Mouse (Mus musculus) right cerebral cortex, postnatal 14 days (tissue): ENCODE measurements at regions not wholly inside any gene's neighbourhood (a gene's known extent, or its start where the extent isn't known, plus 50 kb on each side); places are given as distances from the start of the nearest gene placed in this dataset.
A peak's percentile ranks its signal among the peaks of the same experiment; 100 is the strongest.

ENCODE experiments used
- DNase-seq: peaks from one replicate; pipeline ENCODE4 v3.0.0; 2022

DNA sequence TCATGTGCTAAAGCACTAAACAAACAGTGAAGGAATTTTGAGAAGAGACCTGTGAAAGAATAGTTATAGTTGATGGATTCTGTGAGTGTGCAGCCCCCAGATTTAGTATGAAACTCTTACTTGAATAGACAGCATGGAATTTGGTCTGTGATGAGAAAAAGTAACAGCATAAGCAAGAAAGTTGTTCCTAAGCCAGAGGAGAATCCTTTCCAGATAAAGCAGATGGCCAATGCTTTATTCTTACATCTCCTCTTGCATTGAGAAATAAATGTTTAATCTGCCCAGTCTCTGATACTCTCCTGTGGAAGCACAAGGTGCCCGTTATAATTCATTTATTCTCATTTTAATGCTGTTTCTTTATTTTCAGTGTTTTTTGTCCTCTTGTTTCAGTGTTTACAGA, 263.5 kb downstream of the Tecrl start:
- DNase-seq: no peak

DNA sequence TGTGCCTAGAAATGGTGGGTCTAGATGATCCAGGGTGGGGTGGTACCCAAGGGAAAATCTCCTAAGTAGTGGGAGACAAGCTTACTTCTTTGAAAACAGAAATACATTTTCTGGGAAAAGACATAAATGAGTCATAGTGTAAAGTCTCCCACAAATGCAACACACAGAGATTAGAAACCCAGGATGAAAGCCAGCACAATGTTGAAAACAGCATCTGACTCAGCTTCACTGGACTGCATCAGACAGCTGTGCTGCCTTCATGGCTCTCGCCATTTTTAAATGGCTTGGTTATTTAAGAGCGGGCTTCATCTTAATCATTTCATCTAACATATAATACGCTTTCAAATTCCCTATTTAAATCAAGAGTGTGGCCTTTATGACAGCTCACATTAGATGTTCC, 300.2 kb downstream of the Tecrl start:
- no peak for DNase-seq

DNA sequence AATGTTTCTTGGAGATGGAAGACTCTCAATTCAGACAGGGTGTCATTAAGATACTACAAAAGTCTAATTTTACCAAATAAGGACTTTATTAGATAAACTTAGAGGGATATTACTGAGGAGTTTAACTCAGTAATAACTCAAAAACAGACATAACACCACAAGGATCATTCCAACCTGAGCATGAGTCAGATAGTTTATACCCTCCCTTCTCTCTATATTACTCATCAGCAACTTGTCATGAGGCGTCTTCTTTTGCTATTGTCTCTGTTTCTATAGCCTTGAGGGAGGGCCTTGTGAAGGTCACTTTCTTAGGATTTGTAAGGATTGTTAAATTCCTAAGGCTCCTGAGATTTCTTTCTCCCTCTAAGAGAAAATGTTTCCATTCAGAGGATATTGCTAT, 307.8 kb downstream of the Tecrl start:
- DNase-seq: no peak

DNA sequence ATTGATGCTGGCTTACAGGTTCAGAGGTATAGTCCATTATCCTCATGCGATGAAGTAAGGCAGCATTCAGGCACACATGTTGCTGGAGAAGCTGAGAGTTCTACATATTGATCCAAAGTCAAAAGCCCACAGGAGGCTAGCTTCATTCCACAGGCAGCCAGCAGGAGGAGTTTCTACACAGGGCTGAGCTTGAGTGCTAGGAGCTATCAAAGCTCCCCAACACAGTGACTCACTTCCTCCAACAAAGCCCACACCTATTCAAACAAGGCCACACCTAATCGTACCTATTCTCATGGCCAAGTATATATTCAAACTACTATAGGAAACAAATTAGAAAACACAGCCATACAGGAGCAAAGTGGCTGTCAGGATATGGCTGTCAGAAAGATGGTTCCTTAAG, 325.3 kb downstream of the Tecrl start:
- no peak for DNase-seq

DNA sequence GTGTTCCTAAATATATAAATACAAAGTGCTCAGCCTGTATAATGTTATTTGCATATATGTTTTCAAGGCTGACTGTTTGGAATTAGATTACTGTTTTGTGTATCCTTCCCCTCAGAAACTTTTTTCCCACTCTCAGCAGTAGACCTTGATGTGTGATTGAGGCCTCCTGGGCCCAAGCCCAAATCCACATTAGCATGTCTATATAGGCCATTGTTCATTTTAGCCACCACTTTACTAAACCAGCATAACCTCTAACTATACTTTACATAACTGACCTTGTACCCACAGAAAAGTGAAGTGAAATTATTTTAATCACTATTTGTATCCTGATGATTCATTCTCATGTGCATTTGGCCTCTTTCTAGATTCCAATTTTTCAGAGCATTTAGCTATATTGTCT, 349.0 kb downstream of the Tecrl start:
- no peak for DNase-seq

DNA sequence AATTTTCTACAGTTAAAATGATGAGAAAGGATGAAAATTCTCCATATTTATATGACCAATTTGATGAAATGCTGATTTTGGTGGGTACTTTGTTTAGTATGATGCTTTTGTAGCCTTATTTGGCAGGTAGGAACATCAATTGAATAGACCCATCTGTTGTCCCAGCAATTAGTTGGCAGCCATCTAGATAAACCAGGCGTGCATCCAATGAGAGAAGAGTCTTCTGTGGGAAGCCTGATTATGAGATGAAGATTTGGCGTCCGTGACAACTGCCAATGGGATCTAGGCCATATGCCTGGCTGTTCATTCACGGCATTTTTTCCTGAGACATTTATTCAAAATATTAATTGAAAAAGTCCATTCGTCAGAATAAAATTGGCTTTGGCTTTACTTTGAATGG, 365.9 kb downstream of the Tecrl start:
- no peak for DNase-seq

DNA sequence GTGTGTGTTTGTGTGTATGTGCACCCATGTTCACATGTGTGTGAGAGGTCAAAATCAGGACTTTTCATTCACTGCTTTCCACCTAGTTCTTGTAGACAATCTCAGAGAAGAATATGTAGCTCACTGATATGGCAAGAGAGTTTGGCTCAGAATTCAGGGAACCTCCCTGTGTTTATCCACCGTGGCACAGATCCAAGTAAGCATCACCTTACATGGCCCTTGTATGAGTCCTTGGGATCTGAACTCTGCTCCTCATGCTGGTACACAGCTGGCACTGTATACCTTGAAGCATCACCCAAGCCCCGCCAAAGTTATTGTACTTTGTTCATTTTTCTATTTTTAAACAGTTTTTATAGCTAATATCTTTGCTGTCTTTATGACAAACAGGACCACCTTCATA, 385.7 kb downstream of the Tecrl start:
- DNase-seq: no peak

DNA sequence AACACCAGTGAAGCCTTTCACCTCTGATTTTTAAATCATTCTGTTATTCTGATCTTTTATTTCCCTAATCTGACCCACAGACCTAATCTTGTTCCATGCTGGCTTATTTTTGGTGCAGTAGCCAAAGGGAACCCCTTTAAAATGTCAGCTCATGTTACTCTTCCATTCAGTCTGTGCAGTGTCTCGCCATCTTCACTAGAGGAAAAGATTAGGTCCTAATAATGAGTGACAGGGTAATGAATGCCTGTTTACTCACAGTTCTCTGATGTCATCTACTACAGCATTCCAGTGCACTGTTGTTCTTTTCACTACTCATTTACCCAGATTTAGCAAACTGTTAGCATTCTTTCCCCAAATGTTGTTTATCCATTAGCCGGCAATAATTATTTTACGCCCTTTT, 388.2 kb downstream of the Tecrl start:
- DNase-seq: no peak

DNA sequence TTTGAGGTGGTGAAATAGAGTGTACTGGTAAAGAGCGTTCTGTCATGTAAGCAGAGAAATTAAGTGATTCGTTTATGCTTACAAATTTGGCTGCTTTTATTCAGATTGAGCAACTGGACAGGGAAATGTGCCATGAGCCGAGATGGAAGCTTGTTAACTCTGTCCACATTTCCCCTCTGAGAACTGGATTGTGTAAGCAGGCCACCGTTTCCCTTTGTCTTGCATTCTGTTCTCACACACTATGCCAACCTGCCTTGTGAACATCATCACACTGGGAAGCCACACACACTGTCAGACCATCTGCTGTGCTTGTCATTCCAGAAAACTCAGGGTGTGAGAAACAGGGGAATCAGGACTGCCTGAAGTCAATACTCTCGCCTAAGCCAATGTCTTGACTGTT, 388.8 kb downstream of the Tecrl start:
- DNase-seq: no peak

DNA sequence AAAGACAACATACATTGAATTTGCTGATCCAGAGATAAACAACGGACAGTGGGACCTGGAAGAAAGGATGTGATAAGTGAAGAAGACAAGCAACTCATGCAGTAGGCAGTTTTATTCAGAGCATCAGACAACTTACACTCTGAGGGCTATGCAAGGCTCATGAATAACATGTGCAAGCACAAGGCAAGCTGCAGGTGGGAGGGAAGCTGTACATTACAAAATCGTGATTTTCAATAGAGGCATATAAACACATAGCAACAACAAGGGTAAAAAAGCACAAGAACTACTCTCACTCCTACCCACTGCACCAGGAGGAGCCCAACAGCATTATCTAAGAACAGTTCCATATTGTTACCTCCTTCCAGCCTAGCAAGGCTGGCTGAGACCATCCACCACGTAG, 390.5 kb downstream of the Tecrl start:
- no peak for DNase-seq

DNA sequence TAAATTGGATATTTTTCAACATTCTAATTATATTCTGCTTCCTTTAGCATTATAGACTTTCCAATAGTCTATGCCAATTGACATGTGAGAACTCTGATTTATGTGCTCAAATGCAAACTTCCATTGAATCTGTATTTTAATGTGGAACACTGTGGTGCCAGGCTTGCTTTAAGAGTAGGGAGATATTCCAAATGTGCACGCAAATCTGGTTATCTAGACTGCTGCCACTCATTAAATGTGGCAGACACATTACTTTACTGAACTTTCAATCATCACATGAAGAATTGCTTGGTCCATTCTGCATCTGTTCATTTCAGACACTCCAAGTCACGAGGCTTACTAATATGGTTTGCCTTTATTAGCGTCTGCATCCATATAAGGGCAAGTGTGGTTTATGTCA, 399.0 kb downstream of the Tecrl start:
- no peak for DNase-seq

DNA sequence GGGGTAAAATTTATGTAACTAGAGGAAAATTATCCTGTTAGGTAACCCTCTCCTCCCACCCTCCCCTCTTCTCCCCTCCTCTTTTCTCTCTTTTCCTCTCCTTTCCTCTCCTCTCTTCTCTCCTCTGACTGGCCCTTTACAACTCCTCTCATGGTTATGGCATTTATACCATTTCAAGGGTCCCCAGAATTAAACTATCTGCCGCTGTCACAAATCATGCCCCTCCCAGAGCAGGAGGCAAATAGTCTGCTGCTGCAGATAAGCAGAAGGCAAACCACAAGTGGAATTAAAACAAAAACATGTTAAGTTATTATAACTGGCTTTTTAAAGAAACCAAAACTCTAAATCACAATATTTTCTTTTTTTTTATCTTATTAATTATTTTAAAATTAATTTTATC, 407.9 kb downstream of the Tecrl start:
- no peak for DNase-seq

DNA sequence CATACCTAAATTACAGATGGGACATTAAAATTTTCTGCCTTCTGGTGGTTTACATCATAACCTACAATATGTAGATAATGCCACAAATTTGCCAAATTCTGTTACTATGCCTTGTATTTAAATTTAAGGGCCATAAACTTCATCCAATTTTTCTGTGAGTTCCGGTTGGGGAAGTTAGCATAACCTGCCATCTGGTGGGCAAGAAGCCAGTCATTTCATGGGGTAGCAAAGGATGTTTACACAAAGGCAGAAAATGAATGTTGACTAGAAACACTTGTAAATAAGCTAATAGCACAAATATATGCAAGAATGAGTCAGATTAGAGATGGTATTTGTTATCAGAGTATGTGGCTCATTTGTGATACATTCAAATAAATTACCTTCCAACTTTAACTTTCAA, 415.2 kb downstream of the Tecrl start:
- DNase-seq: no peak

DNA sequence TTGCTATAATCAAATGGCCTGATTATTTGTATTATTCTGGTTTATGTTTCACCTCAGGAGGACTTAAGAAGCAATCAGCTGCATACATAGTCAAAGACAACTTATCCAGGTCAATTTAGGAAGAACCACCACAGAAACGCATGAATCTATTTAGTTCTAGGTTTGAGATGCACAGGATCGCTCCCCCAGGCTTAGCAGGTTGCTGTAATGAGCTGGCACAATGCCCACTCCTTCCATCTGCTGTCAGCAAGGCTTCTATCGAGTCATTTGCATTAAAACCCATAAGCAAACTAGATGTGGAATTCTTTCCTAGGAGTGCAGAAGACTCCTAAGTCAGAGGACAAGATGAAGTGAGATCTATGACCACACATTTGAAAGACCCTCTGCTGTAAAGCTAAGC, 455.6 kb downstream of the Tecrl start:
- peak; percentile 72 for DNase-seq

DNA sequence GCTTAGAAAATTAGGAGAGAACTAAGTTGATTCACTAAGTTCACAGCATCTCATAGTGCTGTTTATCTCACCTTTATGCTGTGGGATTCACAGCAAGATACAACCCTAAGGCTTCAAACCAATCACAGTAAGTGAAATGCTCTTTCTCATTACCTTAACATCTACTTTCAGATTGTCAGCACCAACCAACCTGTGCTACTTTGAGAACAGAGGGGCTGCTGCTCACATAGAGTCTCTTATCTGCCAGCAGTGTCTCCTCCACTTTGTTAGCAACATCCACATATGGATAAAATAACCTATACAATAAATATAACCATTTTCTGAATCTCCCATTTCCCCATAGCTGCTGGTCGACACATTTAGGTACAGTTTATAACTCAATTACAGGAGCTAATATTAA, 456.1 kb downstream of the Tecrl start:
- no peak for DNase-seq

DNA sequence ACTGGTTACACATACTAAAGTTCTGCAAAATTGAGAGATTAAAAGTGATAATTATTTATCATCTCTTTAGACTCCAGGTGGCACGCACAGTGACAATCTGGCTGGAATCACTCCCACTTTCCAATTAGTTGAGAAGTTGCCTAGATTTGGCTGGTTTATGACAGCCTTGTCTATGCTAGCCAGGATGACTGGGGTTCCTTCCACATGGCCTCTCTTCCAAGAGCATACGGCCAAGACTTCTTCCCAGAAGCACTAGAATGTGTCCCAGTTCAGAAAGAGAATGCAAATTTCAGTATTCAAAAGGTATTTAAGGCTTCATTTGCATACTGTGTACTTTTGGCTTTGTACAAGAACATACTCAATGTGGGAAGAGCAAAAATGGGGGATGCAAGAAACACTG, 456.6 kb downstream of the Tecrl start:
- DNase-seq: no peak

DNA sequence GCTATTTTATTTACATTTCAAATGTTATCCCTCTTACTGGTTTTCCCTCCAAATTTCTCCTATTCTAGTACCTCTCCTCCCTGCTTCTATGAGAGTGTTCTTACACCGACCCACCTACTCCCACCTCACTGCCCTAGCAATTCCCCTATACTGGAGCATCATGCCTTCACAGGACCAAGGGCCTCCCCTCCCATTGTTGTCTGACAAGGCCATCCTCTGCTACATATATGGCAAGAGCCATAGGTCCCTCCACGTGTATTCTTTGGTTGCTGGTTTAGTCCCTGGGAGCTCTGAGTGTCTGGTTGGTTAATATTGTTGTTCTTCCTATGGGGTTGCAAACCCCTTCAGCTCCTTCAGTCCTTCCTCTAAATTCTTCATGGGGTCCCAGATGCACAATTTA, 485.7 kb downstream of the Tecrl start:
- DNase-seq: no peak

DNA sequence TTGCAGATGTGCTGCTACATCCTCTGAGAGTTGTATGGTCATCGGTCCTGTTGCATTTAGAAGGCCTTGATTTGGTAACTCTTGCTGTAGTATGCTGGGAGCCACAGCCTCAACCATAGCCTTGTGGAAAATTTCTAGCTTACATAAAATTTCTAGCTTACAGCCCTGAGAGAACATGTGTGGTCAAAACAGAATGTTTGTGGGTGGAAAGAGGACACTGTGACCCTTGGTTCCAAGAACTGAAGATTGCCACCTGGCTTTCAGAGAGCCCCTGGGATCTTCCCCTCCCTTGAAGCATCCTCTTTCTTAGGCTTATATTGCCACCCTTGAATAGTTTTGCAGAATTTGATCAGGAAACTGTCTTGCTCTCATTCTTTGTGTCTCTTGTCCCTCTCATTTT, 490.6 kb downstream of the Tecrl start:
- no peak for DNase-seq

DNA sequence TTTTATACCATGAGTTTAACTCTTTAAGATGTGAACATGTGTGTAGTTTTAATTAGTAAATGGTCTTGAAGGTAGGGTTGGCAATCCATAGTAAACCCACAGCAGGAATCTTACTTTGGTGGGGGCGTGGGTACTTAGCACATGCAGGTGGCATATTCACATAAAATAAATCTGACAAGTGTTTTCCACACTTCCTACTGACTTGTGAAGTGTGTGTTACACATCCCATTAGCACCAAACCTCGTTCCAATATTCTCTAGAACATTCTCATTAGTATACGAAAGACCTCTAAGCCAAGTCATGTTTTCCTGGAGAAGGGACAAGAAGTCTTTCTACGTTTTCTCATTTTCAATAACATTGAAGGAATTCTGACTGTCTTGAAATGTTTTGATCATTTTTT, 529.7 kb downstream of the Tecrl start:
- no peak for DNase-seq

DNA sequence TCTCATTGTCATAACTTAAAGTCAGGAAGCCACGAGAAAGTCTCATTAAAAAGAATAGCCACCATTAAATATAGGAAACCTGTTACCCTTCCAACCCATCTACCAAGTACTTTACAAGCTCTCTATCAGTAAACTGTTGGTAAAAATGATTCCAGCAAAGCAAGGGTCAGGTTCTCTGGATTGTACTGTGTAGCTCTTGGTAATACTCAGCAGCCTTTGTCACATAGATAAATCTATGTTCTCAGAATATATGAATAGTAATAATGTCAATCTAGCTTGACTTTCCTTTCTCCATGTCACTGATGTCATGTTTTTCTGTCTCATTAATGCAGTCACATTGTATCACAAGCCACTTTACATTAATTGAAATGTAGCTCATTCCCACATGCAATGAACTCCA, 561.8 kb downstream of the Tecrl start:
- DNase-seq: no peak
